Mouse (Mus musculus): ENCODE data around the gene Map2k7. TPM values are rescaled to one million over a fixed set of nuclear protein-coding genes. Genes with fewer than 3 reads are reported as not detected.

Map2k7 gene
- polyA plus RNA-seq, 1 experiment from 2014 or later, result 10.4 TPM

DNA sequence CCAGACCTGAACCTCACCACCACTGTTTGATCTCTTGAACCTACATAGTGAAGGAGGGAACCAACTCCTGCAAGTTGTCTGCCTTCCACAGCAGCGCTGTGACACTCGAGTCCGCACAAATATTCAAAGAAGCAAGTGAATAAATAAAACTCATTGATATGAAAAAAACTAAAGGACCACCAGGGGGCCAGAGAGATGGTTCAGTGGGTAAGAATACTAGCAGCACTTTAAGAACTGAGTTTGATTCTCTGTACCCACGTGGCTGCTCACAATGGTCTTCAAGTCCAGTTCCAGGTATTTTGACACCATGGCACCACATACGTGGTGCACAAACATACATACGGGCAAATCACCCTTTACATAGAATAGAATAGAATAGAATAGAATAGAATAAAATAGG lies 27.4 kb upstream of the Map2k7 start:
- no peak for ATAC-seq (ENCODE audit: insufficient read depth)
- Histone ChIP-seq H3K27ac (replicated peaks) (no peak overlapping the region), H3K4me1 (replicated peaks) (peaks cover 35% of the 10 kb centered on the region), H3K4me2 (no peak overlapping the region), H3K36me3 (replicated peaks) (no peaks in the 10 kb centered on the region), H3K27me3 (peaks cover 76% of the 10 kb centered on the region), H3K9me3 (replicated peaks) (no peaks in the 10 kb centered on the region), H3K9ac (no peak overlapping the region), H3K4me3 (replicated peaks) (no peak overlapping the region)
- WGBS (ENCODE audit: insufficient replicate concordance), result 59% methylated on average over 6 of the region's 6 CpGs

GRCm38 (mm10) chr8:4212809-4213209 lies 25.7 kb upstream of the Map2k7 start:
- peak; percentile 8; the same call in 1 of the 2 replicates for ATAC-seq (ENCODE audit: insufficient read depth)
- Histone ChIP-seq H3K27ac (replicated peaks) (no peak overlapping the region), H3K4me1 (replicated peaks) (peaks cover 36% of the 10 kb centered on the region), H3K9me3 (replicated peaks) (no peaks in the 10 kb centered on the region), H3K9ac (peak overlapping the region; percentile 15; the same call in 1 of the 2 replicates), H3K4me2 (peak overlapping the region; percentile 67), H3K36me3 (replicated peaks) (no peaks in the 10 kb centered on the region), H3K27me3 (peaks cover 76% of the 10 kb centered on the region), H3K4me3 (replicated peaks) (peak overlapping the region; percentile 46)
- under 1% methylated on average over 25 of the region's 25 CpGs for WGBS (ENCODE audit: insufficient replicate concordance)

DNA sequence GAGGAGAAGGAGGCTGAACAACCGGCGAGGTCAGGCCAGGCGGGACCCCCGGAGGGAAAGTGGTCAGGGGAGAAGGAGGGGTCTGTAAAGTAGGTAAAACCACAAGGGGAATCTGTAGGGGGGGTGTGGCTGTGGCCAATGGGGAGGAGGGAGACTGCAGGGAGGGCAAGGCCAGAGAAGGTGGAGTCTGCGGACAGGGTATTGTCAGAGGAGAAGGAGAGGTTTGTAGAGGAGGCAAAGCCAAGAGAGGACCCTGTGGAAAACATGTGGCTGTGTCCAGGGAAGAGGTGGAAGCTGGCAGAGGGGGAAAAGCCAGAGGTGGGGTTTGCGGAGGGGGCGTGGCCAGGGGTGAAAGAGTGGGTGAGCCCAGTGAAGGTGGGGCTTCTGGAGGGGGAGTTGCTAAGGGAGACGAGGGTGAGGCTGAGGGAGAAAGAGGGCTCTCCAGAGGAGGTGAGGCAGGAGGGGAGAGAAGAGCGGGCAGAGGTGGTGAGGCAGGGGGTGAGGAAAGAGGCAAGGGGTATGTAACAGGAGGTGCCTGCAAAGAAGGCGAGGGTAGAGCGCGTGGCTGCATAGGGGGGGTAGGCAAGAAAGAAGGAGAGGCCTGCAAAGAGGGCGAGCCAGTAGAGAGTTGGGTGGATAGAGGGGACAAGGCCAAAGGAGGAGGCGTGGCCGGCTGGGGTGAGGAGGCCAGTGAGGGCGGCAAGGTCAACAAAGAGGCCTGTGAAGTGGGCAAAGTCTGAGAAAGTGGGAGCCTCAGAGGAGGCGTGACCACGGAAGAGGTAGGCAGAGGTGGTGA lies 25.1 kb upstream of the Map2k7 start:
- Histone ChIP-seq H3K36me3 (replicated peaks) (no peaks in the 10 kb centered on the region), H3K9me3 (replicated peaks) (no peaks in the 10 kb centered on the region), H3K27ac (replicated peaks) (peak overlapping the region; percentile 55), H3K27me3 (peaks cover 77% of the 10 kb centered on the region), H3K4me1 (replicated peaks) (peaks cover 36% of the 10 kb centered on the region), H3K4me3 (replicated peaks) (peak overlapping the region; percentile 46), H3K9ac (peak overlapping the region; percentile 15; the same call in 1 of the 2 replicates), H3K4me2 (peak overlapping the region; percentile 67)
- 2% methylated on average over 18 of the region's 18 CpGs for WGBS (ENCODE audit: insufficient replicate concordance)
- peak; percentile 71 for ATAC-seq (ENCODE audit: insufficient read depth)

DNA sequence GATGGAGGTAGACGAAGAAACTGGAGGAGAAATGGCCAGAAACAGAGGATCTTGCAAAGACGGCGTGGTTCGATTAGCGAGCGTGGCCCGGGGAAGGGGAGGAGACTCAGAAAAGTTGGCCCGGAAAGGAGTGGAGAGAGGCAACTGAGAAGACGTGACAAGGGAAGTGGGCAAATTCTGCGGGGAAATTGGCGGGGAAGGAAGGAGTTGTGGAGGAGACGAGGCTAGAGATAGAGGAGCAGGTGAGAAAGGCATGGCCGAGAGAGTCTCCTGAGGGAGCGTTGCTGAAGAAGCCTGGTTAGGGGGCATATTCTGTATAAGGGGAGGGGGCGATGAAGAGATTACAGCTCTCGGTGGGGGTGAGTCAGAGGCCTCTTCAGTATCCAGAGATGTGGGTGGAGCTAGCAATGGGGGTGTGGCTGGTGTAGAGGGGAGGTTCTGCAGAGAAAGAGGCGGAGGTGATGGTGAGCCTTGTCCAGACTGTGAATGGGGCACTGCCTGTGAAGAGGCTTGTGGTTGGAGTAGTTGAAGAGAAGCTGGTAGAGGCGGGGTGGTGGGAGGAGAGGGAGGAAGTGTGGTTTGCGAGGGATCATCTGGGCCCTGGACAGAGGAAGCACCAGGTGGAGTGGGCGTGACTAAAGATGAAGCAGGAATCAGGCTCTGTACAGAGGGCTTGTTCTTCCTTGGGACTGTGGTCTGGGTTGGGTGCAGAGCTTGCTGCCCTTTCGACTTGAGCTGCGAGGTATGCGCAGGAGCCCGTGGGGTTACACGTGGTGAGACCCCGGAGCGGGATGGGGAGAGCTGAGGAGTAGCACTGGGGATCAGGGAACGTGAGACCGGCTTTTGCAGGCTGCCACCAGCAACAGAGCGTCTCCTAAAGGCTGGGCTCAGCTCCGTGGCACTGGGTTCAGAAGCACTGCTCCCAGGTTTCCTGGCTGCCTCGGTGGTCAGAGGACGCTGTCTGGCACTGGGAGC lies 24.2 kb upstream of the Map2k7 start:
- H3K9ac ChIP-seq, result no peak overlapping the region; the same call in 1 of the 2 replicates
- H3K4me1 ChIP-seq (replicated peaks), result peaks cover 36% of the 10 kb centered on the region
- no peaks in the 10 kb centered on the region for H3K36me3 ChIP-seq (replicated peaks)
- WGBS (ENCODE audit: insufficient replicate concordance), result 3% methylated on average over 33 of the region's 33 CpGs
- peak overlapping the region; percentile 55 for H3K27ac ChIP-seq (replicated peaks)
- H3K4me3 ChIP-seq (replicated peaks), result peak overlapping the region; percentile 46
- H3K4me2 ChIP-seq, result peak overlapping the region; percentile 67
- H3K27me3 ChIP-seq, result peaks cover 84% of the 10 kb centered on the region
- H3K9me3 ChIP-seq (replicated peaks), result no peaks in the 10 kb centered on the region
- peak; percentile 72 for ATAC-seq (ENCODE audit: insufficient read depth)

DNA sequence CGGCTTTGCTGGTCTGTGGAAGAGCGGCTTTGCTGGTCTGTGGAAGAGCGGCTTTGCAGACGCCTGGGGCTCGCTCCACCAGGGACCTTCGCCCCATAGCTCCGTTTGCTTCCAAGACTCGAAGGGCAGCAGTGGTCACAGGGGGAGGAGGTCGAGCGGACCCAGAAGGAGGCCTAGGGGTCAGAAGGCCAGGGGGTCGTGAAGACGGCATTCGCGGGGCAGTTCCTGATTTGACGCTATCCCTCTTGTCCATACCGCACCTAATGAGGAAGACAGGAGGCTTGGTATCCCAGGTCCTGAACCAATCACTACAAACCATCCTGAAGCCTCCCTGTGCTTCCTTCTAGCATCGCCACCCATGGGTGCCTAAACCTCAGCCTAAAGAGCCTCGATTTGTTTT lies 22.2 kb upstream of the Map2k7 start:
- Histone ChIP-seq H3K4me1 (replicated peaks) (peaks cover 36% of the 10 kb centered on the region), H3K9me3 (replicated peaks) (no peaks in the 10 kb centered on the region), H3K4me3 (replicated peaks) (no peak overlapping the region), H3K27ac (replicated peaks) (no peak overlapping the region), H3K36me3 (replicated peaks) (no peaks in the 10 kb centered on the region), H3K4me2 (peak overlapping the region; percentile 62), H3K9ac (no peak overlapping the region), H3K27me3 (peaks cover 78% of the 10 kb centered on the region)
- ATAC-seq (ENCODE audit: insufficient read depth), result no peak
- 15% methylated on average over 18 of the region's 18 CpGs for WGBS (ENCODE audit: insufficient replicate concordance)

DNA sequence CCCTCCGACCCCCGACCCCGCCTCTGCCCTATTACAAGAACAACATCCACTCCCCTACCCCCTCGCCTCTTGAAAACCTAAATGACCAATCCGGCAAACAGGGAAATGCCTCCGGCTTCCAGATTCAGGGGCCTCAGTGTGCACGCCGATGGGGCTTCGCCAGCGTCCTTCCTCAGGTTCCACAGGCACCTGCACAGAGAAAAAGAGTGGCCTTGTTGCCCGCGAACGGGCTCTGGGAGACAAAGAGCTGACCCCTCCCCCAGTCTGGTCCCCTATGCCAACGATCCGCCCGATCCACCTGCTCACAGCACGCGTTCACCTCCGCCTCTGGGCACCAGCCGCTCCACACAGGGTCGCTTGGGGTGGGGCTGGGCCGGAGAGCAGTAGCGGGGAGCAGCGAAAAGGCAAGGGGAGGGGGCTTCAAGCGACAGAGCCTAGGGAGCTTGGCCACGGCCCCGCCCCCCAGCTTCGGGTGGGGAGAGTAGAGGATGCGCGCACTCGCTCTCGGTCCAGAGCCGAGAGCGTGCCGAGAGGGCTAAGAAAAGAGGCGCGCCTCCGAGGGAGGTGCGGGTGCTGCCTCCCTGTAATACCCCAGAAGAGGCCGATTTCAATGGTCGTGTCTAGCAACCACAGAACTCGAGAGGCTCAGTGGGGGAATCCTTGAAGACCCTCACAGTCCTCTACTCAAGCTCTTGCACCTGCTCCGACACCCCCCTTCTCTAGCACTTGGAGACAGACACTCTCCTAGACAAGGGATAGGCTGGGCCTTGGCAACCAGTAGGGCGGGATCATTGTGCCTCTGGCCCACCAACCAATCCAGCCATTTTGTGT lies 21.5 kb upstream of the Map2k7 start, which contains the start of gene Prr36:
Gene Prr36, minus strand, starts transcription at position 669 of the 831 bp plus-strand sequence.
- peak within 1 kb of the TSS; percentile 62 for H3K4me2 ChIP-seq
- no peaks in the 10 kb centered on the region for H3K9me3 ChIP-seq (replicated peaks)
- H3K36me3 ChIP-seq (replicated peaks), result no peaks in the 10 kb centered on the region
- peaks cover 77% of the 10 kb centered on the region for H3K27me3 ChIP-seq
- H3K27ac ChIP-seq (replicated peaks), result no peak within 1 kb of the TSS
- peak within 1 kb of the TSS; percentile 41 for H3K4me3 ChIP-seq (replicated peaks)
- no peak within 1 kb of the TSS for H3K9ac ChIP-seq
- no peak for ATAC-seq (ENCODE audit: insufficient read depth)
- peaks cover 36% of the 10 kb centered on the region for H3K4me1 ChIP-seq (replicated peaks)
- WGBS (ENCODE audit: insufficient replicate concordance), result 2% methylated on average over 44 of the region's 44 CpGs

DNA sequence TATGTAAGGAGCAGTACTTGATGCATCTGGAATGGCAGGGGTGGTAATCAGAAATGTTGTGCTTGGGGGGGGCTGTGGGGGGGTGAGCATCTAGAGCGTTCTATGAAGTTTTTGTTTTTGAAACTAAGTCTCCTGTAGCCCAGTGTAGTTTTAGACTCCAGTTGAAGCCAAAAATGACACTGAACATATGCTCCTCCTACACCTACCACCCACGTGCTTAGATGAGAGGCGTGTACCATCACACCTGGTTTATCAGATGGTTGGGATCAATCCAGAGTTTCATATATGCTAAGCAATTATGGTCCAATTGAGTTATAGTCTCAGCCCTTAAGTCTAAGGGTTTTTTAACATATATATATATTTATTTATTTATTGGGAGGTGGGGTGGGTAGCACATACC lies 18.9 kb upstream of the Map2k7 start:
- Histone ChIP-seq H3K4me3 (replicated peaks) (no peak overlapping the region), H3K9ac (no peak overlapping the region), H3K9me3 (replicated peaks) (no peaks in the 10 kb centered on the region), H3K36me3 (replicated peaks) (no peaks in the 10 kb centered on the region), H3K27ac (replicated peaks) (no peak overlapping the region), H3K4me2 (no peak overlapping the region), H3K4me1 (replicated peaks) (peaks cover 17% of the 10 kb centered on the region), H3K27me3 (peaks cover 67% of the 10 kb centered on the region)
- ATAC-seq (ENCODE audit: insufficient read depth), result no peak
- 77% methylated on average over 3 of the region's 3 CpGs for WGBS (ENCODE audit: insufficient replicate concordance)

DNA sequence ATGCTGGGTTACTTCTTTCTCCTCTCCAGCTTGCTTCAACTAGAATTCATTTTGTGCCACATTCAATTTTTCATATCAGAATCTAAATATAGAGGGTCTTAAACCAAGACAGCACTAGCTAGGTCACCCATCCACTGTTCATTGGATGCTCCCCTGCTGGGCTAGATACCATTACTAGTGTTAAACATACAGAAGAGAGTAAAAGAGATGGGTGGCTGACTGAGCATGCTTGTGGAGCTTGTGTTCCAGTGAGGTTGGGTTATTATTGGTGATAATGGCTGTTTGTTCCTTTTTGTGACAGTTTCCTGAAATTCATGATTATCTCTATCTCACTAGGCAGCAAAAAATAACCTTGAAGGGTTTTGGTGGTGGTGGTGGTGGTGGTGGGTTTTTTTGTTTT lies 16.5 kb upstream of the Map2k7 start:
- no peak for ATAC-seq (ENCODE audit: insufficient read depth)
- H3K4me1 ChIP-seq (replicated peaks), result peaks cover 9% of the 10 kb centered on the region
- no peaks in the 10 kb centered on the region for H3K9me3 ChIP-seq (replicated peaks)
- H3K4me2 ChIP-seq, result no peak overlapping the region
- peaks cover 66% of the 10 kb centered on the region for H3K27me3 ChIP-seq
- H3K27ac ChIP-seq (replicated peaks), result no peak overlapping the region
- no peak overlapping the region for H3K4me3 ChIP-seq (replicated peaks)
- no peak overlapping the region for H3K9ac ChIP-seq
- no peaks in the 10 kb centered on the region for H3K36me3 ChIP-seq (replicated peaks)

- no peak for ATAC-seq (ENCODE audit: insufficient read depth)
- Histone ChIP-seq H3K27me3 (peaks cover 54% of the 10 kb centered on the region), H3K9ac (no peak overlapping the region), H3K4me2 (peak overlapping the region; percentile 60), H3K4me3 (replicated peaks) (peak overlapping the region; percentile 30), H3K4me1 (replicated peaks) (peaks cover 18% of the 10 kb centered on the region), H3K27ac (replicated peaks) (no peak overlapping the region), H3K36me3 (replicated peaks) (no peaks in the 10 kb centered on the region), H3K9me3 (replicated peaks) (no peaks in the 10 kb centered on the region)
- 22% methylated on average over 4 of the region's 4 CpGs for WGBS (ENCODE audit: insufficient replicate concordance)
Measured at GRCm38 (mm10) chr8:4226323-4226722, 12.2 kb upstream of the Map2k7 start.

GRCm38 (mm10) chr8:4226739-4227347 lies 11.7 kb upstream of the Map2k7 start, which contains the start of gene Lrrc8e:
Gene Lrrc8e (plus strand): TSS chr8:4226827.
- H3K9me3 ChIP-seq (replicated peaks), result no peaks in the 10 kb centered on the region
- H3K4me1 ChIP-seq (replicated peaks), result peaks cover 19% of the 10 kb centered on the region
- ATAC-seq (ENCODE audit: insufficient read depth), result peak; percentile 63
- 8% methylated on average over 30 of the region's 33 CpGs for WGBS (ENCODE audit: insufficient replicate concordance)
- H3K4me3 ChIP-seq (replicated peaks), result peak within 1 kb of the TSS; percentile 30
- H3K27ac ChIP-seq (replicated peaks), result no peak within 1 kb of the TSS
- peak within 1 kb of the TSS; percentile 25; the same call in 1 of the 2 replicates for H3K9ac ChIP-seq
- H3K4me2 ChIP-seq, result peak within 1 kb of the TSS; percentile 60
- H3K27me3 ChIP-seq, result peaks cover 51% of the 10 kb centered on the region
- no peaks in the 10 kb centered on the region for H3K36me3 ChIP-seq (replicated peaks)
